Mouse (Mus musculus) heart, adult 2 months (tissue): ENCODE measurements around the gene Gm49395. TPM values are rescaled to one million over a fixed set of nuclear protein-coding genes. Genes with fewer than 3 reads are reported as not detected.

ENCODE experiments used
- DNase-seq, 2 experiments: peaks; one replicate each; pipeline ENCODE4 v3.0.0; 2021
- H3K27ac ChIP-seq: fragments of 200-600 bp; 2 replicates; pipeline ENCODE4 v1.8.1; 2022
- H3K27me3 ChIP-seq: fragments of 200-500 bp; 2 replicates; pipeline ENCODE4 v1.6.1; 2012; ENCODE audit warnings: mild to moderate bottlenecking, low read length, inconsistent platforms, mixed read lengths; ENCODE audit not compliant: control insufficient read depth, insufficient read depth
- H3K36me3 ChIP-seq: fragments of 200-500 bp; 2 replicates; pipeline ENCODE4 v1.6.1; 2012; ENCODE audit warnings: low read length, inconsistent platforms; ENCODE audit not compliant: control insufficient read depth, insufficient read depth
- H3K4me1 ChIP-seq: fragments of 200-500 bp; 2 replicates; pipeline ENCODE4 v1.6.1; 2011; ENCODE audit warnings: low read length; ENCODE audit not compliant: control insufficient read depth, insufficient read depth
- H3K4me3 ChIP-seq: fragments of 200-600 bp; 2 replicates; pipeline ENCODE4 v1.8.1; 2022
- H3K79me2 ChIP-seq: fragments of 200-500 bp; replicated peaks from 2 replicates; pipeline ENCODE4 v1.6.1; 2012; ENCODE audit warnings: mild to moderate bottlenecking, inconsistent platforms, low read length, moderate library complexity, mixed read lengths; ENCODE audit not compliant: control insufficient read depth, insufficient read depth
- H3K9ac ChIP-seq: fragments of 200-500 bp; 2 replicates; pipeline ENCODE4 v1.6.1; 2012; ENCODE audit warnings: low read depth, mild to moderate bottlenecking, control low read depth, inconsistent platforms, low read length, mixed read lengths
- CTCF ChIP-seq: fragments of 200-600 bp; IDR thresholded peaks from 2 replicates; pipeline ENCODE4 v1.8.1; 2022; ENCODE audit warnings: antibody characterized with exemption, mild to moderate bottlenecking, moderate library complexity
- EP300 ChIP-seq: fragments of 200-500 bp; IDR thresholded peaks from 2 replicates; pipeline ENCODE4 v1.6.1; 2011; ENCODE audit warnings: low read depth, low read length, control low read depth; ENCODE audit not compliant: insufficient read depth
- POLR2A ChIP-seq: fragments of 200-500 bp; IDR thresholded peaks from 2 replicates; pipeline ENCODE4 v1.6.1; 2011; ENCODE audit warnings: mild to moderate bottlenecking, low read depth, low read length, control low read depth; ENCODE audit not compliant: insufficient read depth
- WGBS: fragments of 180-500 bp; shearing (Covaris S2); methylation state at CpG from one replicate; pipeline ENCODE4 v1.1.7; 2018; 5-methylcytosine and 5-hydroxymethylcytosine counted together
- intact Hi-C: fragments of 180-260 bp; cut with DNase I; formaldehyde crosslinking; loops from one replicate; pipeline ENCODE4 v1.15.1; 2025
- polyA plus RNA-seq: library from polyadenylated mRNA; depleted of rRNA; stranded (reverse); fragments of >200 nt; gene quantifications from 2 replicates; pipeline ENCODE4 v1.2.3, GENCODE M21; 2012
- total RNA-seq, 2 experiments: library from RNA; stranded (reverse); gene quantifications; 2 replicates each; pipeline ENCODE4 v1.2.3; 2021

The Gm49395 gene
- total and polyA plus RNA-seq, 3 experiments: 2.4 to 10.5 (median 7.8) TPM

- intact Hi-C loops: no loop called here
- 82% methylated on average over 3 of the region's 3 CpGs for WGBS
- no peak overlapping the region; the same call in 1 of the 2 replicates for H3K27ac ChIP-seq
Measured at GRCm38 (mm10) chr13:115079996-115080585, 21.6 kb downstream of the Gm49395 start.

GRCm38 (mm10) chr13:115078997-115079685 is 22.6 kb downstream of the Gm49395 start:
- Histone ChIP-seq H3K4me3 (no peak overlapping the region), H3K36me3 (peaks cover 27% of the 10 kb centered on the region), H3K27me3 (no peaks in the 10 kb centered on the region), H3K9ac (no peak overlapping the region), H3K27ac (no peak overlapping the region), H3K79me2 (peaks cover 5% of the 10 kb centered on the region), H3K4me1 (peaks cover 15% of the 10 kb centered on the region)
- 60% methylated on average over 6 of the region's 6 CpGs for WGBS
- no peak for TF ChIP-seq EP300
- peak; percentile 13; the same call in 1 of the 2 replicates for TF ChIP-seq CTCF
- TF ChIP-seq POLR2A: no peak
- no peak for DNase-seq
- intact Hi-C loops: no loop called here

More at GRCm38 (mm10) chr13:115079996-115080585, 21.6 kb downstream of the Gm49395 start:
- no peak for DNase-seq
- peaks cover 4% of the 10 kb centered on the region; the same call in 1 of the 2 replicates for H3K79me2 ChIP-seq
- TF ChIP-seq POLR2A (no peak), CTCF (no peak), EP300 (no peak)
- no peaks in the 10 kb centered on the region for H3K27me3 ChIP-seq
- H3K4me1 ChIP-seq: peaks cover 12% of the 10 kb centered on the region
- no peak overlapping the region for H3K9ac ChIP-seq
- H3K36me3 ChIP-seq: peaks cover 29% of the 10 kb centered on the region
- H3K4me3 ChIP-seq: no peak overlapping the region

- Histone ChIP-seq H3K4me1 (peaks cover 16% of the 10 kb centered on the region), H3K9ac (no peak overlapping the region), H3K4me3 (no peak overlapping the region), H3K36me3 (peaks cover 26% of the 10 kb centered on the region), H3K27me3 (no peaks in the 10 kb centered on the region), H3K79me2 (peaks cover 6% of the 10 kb centered on the region), H3K27ac (peak overlapping the region; percentile 60)
- 50% methylated on average over 9 of the region's 9 CpGs for WGBS
- TF ChIP-seq CTCF (no peak), EP300 (peak; percentile 94)
- peak in 1 of 2 experiments; percentile 57 for DNase-seq
- intact Hi-C loops: no loop called here
Measured at GRCm38 (mm10) chr13:115077346-115078134, 24.2 kb downstream of the Gm49395 start.

- Histone ChIP-seq H3K4me3 (no peak overlapping the region), H3K4me1 (peaks cover 5% of the 10 kb centered on the region), H3K27me3 (no peaks in the 10 kb centered on the region), H3K36me3 (peaks cover 18% of the 10 kb centered on the region), H3K9ac (no peak overlapping the region), H3K27ac (no peak overlapping the region; the same call in 1 of the 2 replicates), H3K79me2 (peaks cover 9% of the 10 kb centered on the region)
- TF ChIP-seq POLR2A (no peak), EP300 (no peak), CTCF (no peak)
- intact Hi-C loops: no loop called here
- DNase-seq: no peak
- WGBS: 76% methylated on average over 6 of the region's 6 CpGs
Measured at GRCm38 (mm10) chr13:115072386-115072785, 29.3 kb downstream of the Gm49395 start.

GRCm38 (mm10) chr13:115071431-115071830 is 30.3 kb downstream of the Gm49395 start:
- no peak overlapping the region for H3K27ac ChIP-seq
- intact Hi-C loops: no loop called here
- TF ChIP-seq EP300: no peak
- TF ChIP-seq POLR2A: no peak
- no peak for TF ChIP-seq CTCF
- no peak overlapping the region for H3K9ac ChIP-seq
- H3K4me1 ChIP-seq: peaks cover 5% of the 10 kb centered on the region
- H3K4me3 ChIP-seq: no peak overlapping the region
- 53% methylated on average over 3 of the region's 3 CpGs for WGBS
- peaks cover 16% of the 10 kb centered on the region for H3K36me3 ChIP-seq
- H3K79me2 ChIP-seq: peaks cover 9% of the 10 kb centered on the region
- no peaks in the 10 kb centered on the region for H3K27me3 ChIP-seq
- DNase-seq: no peak
